Mouse (Mus musculus) G1E (cell line): Measurements from ENCODE around the gene Pak1ip1.

Source experiments
- CTCF ChIP-seq: IDR thresholded peaks from 2 replicates; pipeline ENCODE4 v1.5.1; 2012; ENCODE audit warnings: low read depth, low read length, inconsistent platforms, mixed read lengths
- TAL1 ChIP-seq: conservative IDR thresholded peaks from 2 replicates; pipeline ENCODE4 v1.6.1; 2012; ENCODE audit warnings: low read depth, low read length, inconsistent platforms, mixed read lengths

GRCm38 (mm10) chr13:40951386-40951976 is 49.3 kb upstream of the Pak1ip1 start:
- TF ChIP-seq CTCF = no peak
- TF ChIP-seq TAL1 = no peak
